Mouse (Mus musculus) bone marrow, adult 2 months (tissue): ENCODE results near the gene Nup210l. TPM values are rescaled to one million over a fixed set of nuclear protein-coding genes. Genes with fewer than 3 reads are reported as not detected.
A peak's percentile ranks its signal among the peaks of the same experiment; 100 is the strongest.
"Not testable (repeated sequence)": the region's sequence is repeated elsewhere in the genome, so short reads cannot be mapped to it uniquely, and the experiment has no call there.

Source experiments
- H3K27ac ChIP-seq: fragments of 200-500 bp; 2 replicates; pipeline ENCODE4 v1.5.1; 2012; ENCODE audit warnings: low read depth, mild to moderate bottlenecking, control low read depth, inconsistent platforms, low read length; ENCODE audit not compliant: control insufficient read depth, poor library complexity, insufficient read depth
- H3K4me1 ChIP-seq: fragments of 200-500 bp; 2 replicates; pipeline ENCODE4 v1.6.1; 2011; ENCODE audit warnings: low read length; ENCODE audit not compliant: control insufficient read depth, insufficient read depth
- H3K4me3 ChIP-seq: fragments of 200-500 bp; replicated peaks from 2 replicates; pipeline ENCODE3; 2011; ENCODE audit warnings: mild to moderate bottlenecking, low read depth, low read length, control low read depth; ENCODE audit not compliant: control insufficient read depth
- CTCF ChIP-seq: fragments of 200-500 bp; IDR thresholded peaks from 2 replicates; pipeline ENCODE4 v1.5.1; 2011; ENCODE audit warnings: low read length, control low read depth; ENCODE audit not compliant: control insufficient read depth, insufficient read depth
- POLR2A ChIP-seq: fragments of 200-500 bp; IDR thresholded peaks from 2 replicates; pipeline ENCODE4 v1.6.1; 2011; ENCODE audit warnings: low read depth, mild to moderate bottlenecking, control low read depth, low read length, borderline replicate concordance; ENCODE audit not compliant: control insufficient read depth
- WGBS: fragments of 180-500 bp; shearing (Covaris S2); methylation state at CpG from one replicate; pipeline ENCODE4 v1.1.7; 2018; 5-methylcytosine and 5-hydroxymethylcytosine counted together
- polyA plus RNA-seq: library from polyadenylated mRNA; stranded (reverse); fragments of >200 nt; gene quantifications from 2 replicates; pipeline ENCODE4 v1.2.4, GENCODE M21; 2011; ENCODE audit warnings: low replicate concordance; ENCODE audit not compliant: missing spikeins, insufficient read depth, insufficient read length

Nup210l gene
- polyA plus RNA-seq, 1 experiment, result 1.5 TPM

DNA sequence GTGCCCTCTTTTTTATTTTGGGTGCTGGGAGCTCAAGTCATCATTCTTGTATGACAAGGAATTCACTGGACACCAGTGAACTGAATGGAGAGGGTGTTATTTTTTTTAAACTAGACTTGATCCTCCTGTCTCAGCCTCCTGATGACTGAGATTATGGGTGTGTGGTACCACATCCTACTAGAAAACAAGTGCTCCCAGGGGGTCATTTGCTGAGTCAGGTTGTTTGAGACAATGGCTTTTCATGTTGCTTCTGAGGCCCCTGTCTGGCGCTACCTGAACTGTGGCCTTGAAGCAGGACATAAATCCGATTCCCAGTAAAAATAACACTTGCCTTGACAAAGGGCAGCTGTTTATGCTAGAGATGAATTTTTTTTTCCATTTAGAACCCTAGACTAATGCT is 756 bp upstream of the Nup210l start:
- 85% methylated on average over 2 of the region's 2 CpGs for WGBS
- TF ChIP-seq CTCF (no peak), POLR2A (no peak)
- Histone ChIP-seq H3K27ac (no peak overlapping the region), H3K4me3 (no peak overlapping the region), H3K4me1 (no peaks in the 10 kb centered on the region)

GRCm38 (mm10) chr3:90111706-90112105 is 7.8 kb downstream of the Nup210l start:
- no peaks in the 10 kb centered on the region; the same call in 1 of the 2 replicates for H3K4me1 ChIP-seq
- H3K27ac ChIP-seq, result no peak overlapping the region
- WGBS, result 66% methylated on average over 2 of the region's 2 CpGs
- H3K4me3 ChIP-seq, result no peak overlapping the region
- TF ChIP-seq CTCF (no peak), POLR2A (no peak)

DNA sequence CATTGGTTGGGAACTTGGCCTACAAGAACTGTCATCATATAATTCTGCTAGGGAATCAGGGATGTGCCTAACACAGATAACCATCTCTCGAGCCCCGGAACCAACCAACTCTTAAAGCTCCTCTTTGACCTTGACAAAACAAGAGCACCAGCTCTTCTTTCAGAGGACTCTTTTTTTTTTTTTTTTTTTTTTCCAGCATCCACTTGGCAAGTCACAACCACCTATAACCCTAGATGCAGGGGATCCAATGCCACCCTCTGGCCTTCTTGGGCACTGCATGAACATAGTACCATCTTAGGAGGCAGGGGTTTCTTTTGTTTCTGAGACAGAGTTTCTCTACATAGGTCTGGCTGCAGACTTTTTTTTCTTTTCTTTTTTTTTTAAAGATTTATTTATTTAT is 10.4 kb downstream of the Nup210l start:
- H3K4me1 ChIP-seq, result no peaks in the 10 kb centered on the region; the same call in 1 of the 2 replicates
- no peak overlapping the region for H3K27ac ChIP-seq
- TF ChIP-seq CTCF (0 out of 2 replicates have a peak, but pooled peaks have one; percentile 4), POLR2A (no peak)
- no peak overlapping the region for H3K4me3 ChIP-seq
- 77% methylated on average over 2 of the region's 2 CpGs for WGBS

GRCm38 (mm10) chr3:90115526-90115925 is 11.6 kb downstream of the Nup210l start:
- WGBS, result 63% methylated on average over 3 of the region's 3 CpGs
- H3K4me1 ChIP-seq, result no peaks in the 10 kb centered on the region; the same call in 1 of the 2 replicates
- H3K27ac ChIP-seq, result no peak overlapping the region
- no peak overlapping the region for H3K4me3 ChIP-seq
- TF ChIP-seq POLR2A (no peak), CTCF (no peak)

GRCm38 (mm10) chr3:90118132-90118790 is 14.3 kb downstream of the Nup210l start:
- 78% methylated on average over 13 of the region's 13 CpGs for WGBS
- H3K4me1 ChIP-seq, result no peaks in the 10 kb centered on the region
- no peak overlapping the region for H3K27ac ChIP-seq
- TF ChIP-seq POLR2A (no peak), CTCF (no peak)
- no peak overlapping the region for H3K4me3 ChIP-seq

DNA sequence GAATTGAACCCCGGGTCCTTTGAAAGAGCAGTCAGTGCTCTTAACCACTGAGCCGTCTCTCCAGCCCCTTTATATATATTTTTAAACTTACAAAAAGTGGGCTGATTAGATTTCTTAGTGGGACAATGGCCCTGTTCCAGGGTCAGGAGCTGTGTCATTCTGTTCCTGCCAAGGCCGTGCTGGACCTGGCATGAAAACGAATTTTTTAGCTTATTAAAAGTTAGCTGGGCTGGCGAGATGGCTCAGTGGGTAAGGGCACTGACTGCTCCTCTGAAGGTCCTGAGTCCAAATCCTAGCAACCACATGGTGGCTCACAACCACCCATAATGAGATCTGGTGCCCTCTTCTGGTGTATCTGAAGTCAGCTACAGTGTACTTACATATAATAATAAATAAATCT is 18.1 kb downstream of the Nup210l start:
- not testable (repeated sequence) for H3K4me3 ChIP-seq, H3K27ac ChIP-seq, H3K4me1 ChIP-seq
- WGBS, result 79% methylated on average over 5 of the region's 5 CpGs

- 5% methylated on average over 5 of the region's 5 CpGs for WGBS
- no peak for TF ChIP-seq POLR2A
- no peak for TF ChIP-seq CTCF
- H3K27ac ChIP-seq, result peak overlapping the region; percentile 73
- H3K4me1 ChIP-seq, result peaks cover 1% of the 10 kb centered on the region; the same call in 1 of the 2 replicates
- H3K4me3 ChIP-seq, result peak overlapping the region; percentile 37
These were observed 21.8 kb downstream of the Nup210l start for GRCm38 (mm10) chr3:90125710-90126109.

- no peak for TF ChIP-seq POLR2A
- TF ChIP-seq CTCF, result no peak
- WGBS, result 87% methylated on average over 6 of the region's 6 CpGs
- no peak overlapping the region for H3K4me3 ChIP-seq
- no peak overlapping the region for H3K27ac ChIP-seq
- peaks cover 1% of the 10 kb centered on the region; the same call in 1 of the 2 replicates for H3K4me1 ChIP-seq
These were observed 23.9 kb downstream of the Nup210l start for GRCm38 (mm10) chr3:90127881-90128280.

DNA sequence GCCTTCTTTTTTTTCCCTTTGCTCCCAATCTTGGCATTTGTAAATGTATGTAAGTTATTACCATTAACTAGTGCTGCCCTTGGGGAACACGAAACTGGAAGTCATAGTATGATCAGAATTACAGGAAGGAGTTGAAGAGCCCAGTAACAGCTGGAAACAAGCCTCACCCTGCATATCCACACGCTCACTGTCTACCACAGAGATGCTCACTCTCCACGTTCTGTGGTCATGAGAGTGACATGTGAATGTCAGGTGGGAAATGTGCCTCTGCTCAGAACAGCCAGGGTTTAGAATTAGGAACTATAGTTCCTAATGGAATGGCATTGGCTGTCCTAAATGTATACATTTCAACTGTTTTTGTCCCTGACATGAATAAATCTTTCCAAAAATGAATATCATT is 28.8 kb downstream of the Nup210l start:
- H3K27ac ChIP-seq, result no peak overlapping the region
- no peaks in the 10 kb centered on the region for H3K4me1 ChIP-seq
- 37% methylated on average over 3 of the region's 3 CpGs for WGBS
- no peak overlapping the region for H3K4me3 ChIP-seq
- no peak for TF ChIP-seq CTCF
- no peak for TF ChIP-seq POLR2A
